Mouse (Mus musculus) limb, embryonic 10.5 days (tissue): ENCODE measurements around the gene Slc9a9. TPM values are rescaled to one million over a fixed set of nuclear protein-coding genes. Genes with fewer than 3 reads are reported as not detected.

ENCODE experiments used
- DNase-seq: peaks from one replicate; pipeline ENCODE4 v3.0.0-alpha.2; 2017; ENCODE audit warnings: low spot score
- H3K27ac ChIP-seq: fragments of 300-500 bp; sonication (generic); 2 replicates; pipeline ENCODE4 v1.5.1; 2016; ENCODE audit warnings: mild to moderate bottlenecking
- H3K27me3 ChIP-seq: fragments of 300-500 bp; sonication (generic); 2 replicates; pipeline ENCODE4 v1.6.1; 2016; ENCODE audit warnings: low read depth, mild to moderate bottlenecking; ENCODE audit not compliant: poor library complexity, severe bottlenecking
- H3K36me3 ChIP-seq: fragments of 300-500 bp; sonication (generic); 2 replicates; pipeline ENCODE4 v1.6.1; 2016; ENCODE audit warnings: mild to moderate bottlenecking, moderate library complexity
- H3K4me1 ChIP-seq: fragments of 300-500 bp; sonication (generic); 2 replicates; pipeline ENCODE4 v1.6.1; 2016
- H3K4me3 ChIP-seq: fragments of 300-500 bp; sonication (generic); 2 replicates; pipeline ENCODE4 v1.5.1; 2016; ENCODE audit warnings: mild to moderate bottlenecking, moderate library complexity
- H3K9me3 ChIP-seq: fragments of 300-500 bp; sonication (generic); replicated peaks from 2 replicates; pipeline ENCODE4 v1.6.1; 2016; ENCODE audit warnings: mild to moderate bottlenecking
- WGBS: fragments of 180-500 bp; shearing (Covaris S2); methylation state at CpG from one replicate; pipeline ENCODE4 v1.1.7; 2016; 5-methylcytosine and 5-hydroxymethylcytosine counted together
- polyA plus RNA-seq: library from polyadenylated mRNA; unstranded; fragments of >200 nt; fragmentation: Nextera tagmentation; extraction: Ambion mirVana; gene quantifications from 2 replicates; pipeline ENCODE4 v1.2.1, GENCODE M21; 2016

Gene Slc9a9
- polyA plus RNA-seq, 1 experiment from 2014 or later, result 1.5 TPM

DNA sequence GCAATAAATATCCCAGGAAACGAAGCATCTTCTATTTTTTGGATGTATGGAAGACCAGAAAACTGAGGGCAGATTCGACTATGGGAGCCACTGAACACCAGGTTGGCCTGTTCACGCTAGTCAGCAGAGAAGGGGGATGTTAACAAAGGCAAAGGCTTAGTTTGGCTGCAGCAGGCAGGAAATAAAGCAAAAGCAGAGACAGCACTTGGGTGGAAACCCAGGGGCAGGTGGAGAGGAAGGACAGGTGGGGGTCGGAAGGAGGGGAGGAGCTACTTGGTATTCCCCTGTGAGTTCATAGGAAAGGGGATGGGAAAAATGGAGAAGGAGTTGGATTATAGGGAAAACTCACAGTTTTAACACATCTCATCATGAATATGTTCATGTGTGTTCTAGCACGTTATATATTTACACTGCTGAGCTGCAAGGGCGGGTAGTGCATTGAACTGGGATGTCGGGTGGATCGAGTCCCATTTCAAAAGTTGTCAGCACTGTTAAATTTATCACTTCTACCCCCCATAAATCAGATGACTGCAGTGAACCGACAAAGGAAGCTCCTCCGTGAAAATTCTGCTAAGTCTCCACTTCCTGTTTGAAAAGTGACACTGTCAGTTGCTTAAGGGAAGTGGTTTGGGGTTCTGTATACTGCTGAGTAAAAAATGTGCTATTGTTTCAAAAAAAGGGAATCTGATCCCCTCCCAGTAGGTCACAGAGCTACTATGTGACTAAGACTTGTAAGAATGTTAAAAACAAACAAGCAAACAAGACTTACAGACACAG lies 21.8 kb downstream of the Slc9a9 start:
- H3K36me3 ChIP-seq, result no peaks in the 10 kb centered on the region
- 50% methylated on average over 10 of the region's 10 CpGs for WGBS
- no peak overlapping the region for H3K27ac ChIP-seq
- H3K27me3 ChIP-seq, result no peaks in the 10 kb centered on the region
- no peak for DNase-seq
- no peak overlapping the region for H3K4me3 ChIP-seq
- no peaks in the 10 kb centered on the region for H3K9me3 ChIP-seq
- peaks cover 11% of the 10 kb centered on the region for H3K4me1 ChIP-seq

DNA sequence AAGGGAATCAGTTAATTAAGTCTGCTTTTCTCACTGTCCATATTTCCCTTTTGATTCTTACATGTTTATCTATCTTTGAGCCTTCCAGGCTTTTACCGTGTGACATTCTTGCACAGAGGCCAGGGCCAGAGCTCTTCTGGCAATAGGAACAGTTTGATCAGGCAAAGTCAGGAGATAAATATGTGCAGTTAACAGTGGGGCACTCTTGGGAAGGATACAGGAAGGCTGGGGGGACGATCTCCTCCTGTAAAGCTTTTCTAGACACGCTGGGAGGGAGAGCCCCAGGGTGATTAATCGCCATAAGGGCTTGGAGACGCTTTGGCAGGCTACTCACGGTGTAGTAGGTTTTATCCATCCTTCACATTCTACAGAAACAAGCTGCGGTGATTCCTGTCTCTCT lies 22.4 kb downstream of the Slc9a9 start:
- WGBS, result 36% methylated on average over 7 of the region's 7 CpGs

DNA sequence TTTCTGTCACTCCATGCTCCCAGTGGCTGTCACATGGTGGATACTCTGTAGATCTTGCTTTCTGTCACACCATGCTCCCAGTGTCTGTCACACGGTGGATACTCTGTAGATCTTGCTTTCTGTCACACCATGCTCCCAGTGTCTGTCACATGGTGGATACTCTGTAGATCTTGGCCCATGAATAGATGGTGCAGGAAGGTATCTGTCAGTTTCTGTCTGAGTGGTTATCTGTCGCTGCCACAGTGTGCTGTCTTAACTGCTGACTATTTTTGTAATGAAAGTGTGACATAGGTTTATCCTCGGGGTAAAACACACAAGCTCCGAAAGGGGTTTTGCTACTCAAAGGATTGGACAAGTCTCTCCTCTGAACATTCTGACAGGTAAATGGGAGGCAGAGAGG lies 24.5 kb downstream of the Slc9a9 start:
- H3K9me3 ChIP-seq, result no peaks in the 10 kb centered on the region
- H3K36me3 ChIP-seq, result no peaks in the 10 kb centered on the region
- 87% methylated on average over 4 of the region's 4 CpGs for WGBS
- no peak overlapping the region for H3K27ac ChIP-seq
- no peaks in the 10 kb centered on the region for H3K27me3 ChIP-seq
- H3K4me3 ChIP-seq, result no peak overlapping the region
- DNase-seq, result no peak
- peaks cover 11% of the 10 kb centered on the region for H3K4me1 ChIP-seq

More for the DNA sequence above, 22.4 kb downstream of the Slc9a9 start:
- Histone ChIP-seq H3K9me3 (no peaks in the 10 kb centered on the region), H3K27me3 (no peaks in the 10 kb centered on the region), H3K4me1 (peaks cover 11% of the 10 kb centered on the region), H3K36me3 (no peaks in the 10 kb centered on the region), H3K4me3 (no peak overlapping the region), H3K27ac (no peak overlapping the region)
- DNase-seq, result no peak

DNA sequence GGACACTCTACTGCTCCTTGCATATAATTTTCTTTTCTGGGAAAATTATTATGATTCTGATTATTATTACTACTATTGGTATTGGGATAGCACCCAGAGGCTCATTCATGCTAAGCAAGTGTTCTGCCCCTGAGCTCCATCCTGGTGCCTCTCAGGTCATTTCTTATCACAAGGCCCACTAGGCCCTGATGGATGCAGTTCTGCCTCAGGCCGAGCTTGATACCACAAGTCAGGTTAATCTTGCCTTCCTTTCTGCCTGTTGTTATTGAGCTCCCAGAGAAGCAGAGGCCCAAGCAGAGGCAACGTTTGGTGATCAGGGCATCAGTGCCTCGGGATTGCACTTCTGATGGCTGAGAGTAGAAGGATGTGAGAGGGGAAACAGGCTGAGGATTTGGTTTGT lies 25.3 kb downstream of the Slc9a9 start:
- no peak overlapping the region for H3K4me3 ChIP-seq
- no peaks in the 10 kb centered on the region for H3K27me3 ChIP-seq
- no peak overlapping the region for H3K27ac ChIP-seq
- H3K36me3 ChIP-seq, result no peaks in the 10 kb centered on the region
- H3K9me3 ChIP-seq, result no peaks in the 10 kb centered on the region
- no peak for DNase-seq
- peaks cover 11% of the 10 kb centered on the region for H3K4me1 ChIP-seq
- 81% methylated on average over 3 of the region's 3 CpGs for WGBS

DNA sequence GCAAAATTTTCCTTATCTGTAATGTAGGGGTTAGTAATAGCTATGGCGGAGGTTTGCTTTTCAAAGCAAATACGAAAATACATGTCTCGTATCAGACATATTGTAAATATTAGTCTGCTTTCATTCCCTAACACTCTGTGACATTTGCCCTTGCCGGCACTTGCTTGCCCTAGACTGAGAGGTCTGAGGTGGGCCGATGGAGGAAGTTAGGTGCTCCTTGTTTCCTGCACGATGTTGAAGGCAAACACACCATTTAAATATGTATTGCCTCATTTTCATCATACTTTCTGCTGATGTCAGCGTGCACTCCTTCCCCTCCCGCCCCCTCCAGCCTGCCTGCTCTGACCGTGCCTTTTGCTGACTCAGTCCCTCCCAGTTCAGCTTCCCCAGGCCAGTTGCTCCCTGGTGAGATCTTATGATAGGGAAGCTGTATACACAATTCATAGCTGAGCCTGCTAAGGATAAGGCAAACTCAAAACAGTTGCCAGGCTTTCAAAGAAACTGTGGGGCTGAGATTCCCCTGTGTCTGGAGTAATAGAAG lies 26.9 kb downstream of the Slc9a9 start:
- DNase-seq, result no peak
- no peak overlapping the region for H3K27ac ChIP-seq
- 84% methylated on average over 9 of the region's 9 CpGs for WGBS

DNA sequence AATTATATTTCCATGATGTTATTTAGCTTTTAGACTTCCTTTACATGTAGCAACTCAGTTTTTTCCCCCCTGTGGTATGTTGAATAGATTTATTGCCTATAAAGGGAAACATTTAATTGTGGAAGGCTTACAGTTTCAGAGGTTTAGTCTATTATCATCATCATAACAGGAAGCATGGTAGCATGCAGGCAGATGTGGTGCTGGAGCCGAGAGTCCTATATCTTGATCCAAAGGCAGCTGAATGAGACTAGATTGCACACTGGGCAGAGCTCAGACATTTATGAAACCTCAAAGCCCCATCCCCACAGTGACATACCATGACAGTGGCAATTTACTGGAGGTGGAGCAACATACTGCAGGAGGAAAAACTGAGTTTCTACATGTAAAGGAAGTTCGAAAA lies 28.5 kb downstream of the Slc9a9 start:
- no peaks in the 10 kb centered on the region for H3K36me3 ChIP-seq
- WGBS, result 85% methylated on average over 2 of the region's 2 CpGs
- 0 out of 2 replicates have a peak, but pooled peaks cover 5% of the 10 kb centered on the region for H3K4me1 ChIP-seq

More for the DNA sequence above, 26.9 kb downstream of the Slc9a9 start:
- Histone ChIP-seq H3K36me3 (no peaks in the 10 kb centered on the region), H3K4me3 (no peak overlapping the region), H3K27me3 (no peaks in the 10 kb centered on the region), H3K9me3 (no peaks in the 10 kb centered on the region), H3K4me1 (peaks cover 7% of the 10 kb centered on the region)

DNA sequence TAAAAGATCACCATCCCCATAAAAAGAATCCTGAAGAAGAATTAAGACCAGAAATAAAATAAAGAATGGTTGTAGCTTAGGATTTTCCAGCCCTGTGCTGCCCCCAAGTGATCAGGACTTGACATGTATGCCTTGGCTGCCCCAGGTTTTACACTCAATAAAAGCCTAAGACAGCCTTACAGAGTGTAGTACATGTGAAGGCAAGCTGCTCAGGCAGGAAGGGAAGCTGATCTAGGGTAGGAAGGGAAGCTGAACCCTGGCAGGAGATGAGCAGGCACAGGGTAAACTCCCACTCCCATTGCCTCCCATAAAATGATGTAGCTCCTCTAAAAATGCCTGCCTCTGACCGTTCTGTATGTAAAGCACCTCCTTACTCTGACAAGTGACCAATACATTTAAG lies 30.8 kb downstream of the Slc9a9 start:
- Histone ChIP-seq H3K4me1 (0 out of 2 replicates have a peak, but pooled peaks cover 5% of the 10 kb centered on the region), H3K27ac (no peak overlapping the region), H3K27me3 (no peaks in the 10 kb centered on the region), H3K4me3 (no peak overlapping the region), H3K9me3 (no peaks in the 10 kb centered on the region), H3K36me3 (no peaks in the 10 kb centered on the region)
- WGBS, result 87% methylated on average over 1 of the region's 1 CpGs
- DNase-seq, result no peak

More for the DNA sequence above, 28.5 kb downstream of the Slc9a9 start:
- Histone ChIP-seq H3K4me3 (no peak overlapping the region), H3K9me3 (no peaks in the 10 kb centered on the region), H3K27me3 (no peaks in the 10 kb centered on the region), H3K27ac (no peak overlapping the region)
- no peak for DNase-seq

DNA sequence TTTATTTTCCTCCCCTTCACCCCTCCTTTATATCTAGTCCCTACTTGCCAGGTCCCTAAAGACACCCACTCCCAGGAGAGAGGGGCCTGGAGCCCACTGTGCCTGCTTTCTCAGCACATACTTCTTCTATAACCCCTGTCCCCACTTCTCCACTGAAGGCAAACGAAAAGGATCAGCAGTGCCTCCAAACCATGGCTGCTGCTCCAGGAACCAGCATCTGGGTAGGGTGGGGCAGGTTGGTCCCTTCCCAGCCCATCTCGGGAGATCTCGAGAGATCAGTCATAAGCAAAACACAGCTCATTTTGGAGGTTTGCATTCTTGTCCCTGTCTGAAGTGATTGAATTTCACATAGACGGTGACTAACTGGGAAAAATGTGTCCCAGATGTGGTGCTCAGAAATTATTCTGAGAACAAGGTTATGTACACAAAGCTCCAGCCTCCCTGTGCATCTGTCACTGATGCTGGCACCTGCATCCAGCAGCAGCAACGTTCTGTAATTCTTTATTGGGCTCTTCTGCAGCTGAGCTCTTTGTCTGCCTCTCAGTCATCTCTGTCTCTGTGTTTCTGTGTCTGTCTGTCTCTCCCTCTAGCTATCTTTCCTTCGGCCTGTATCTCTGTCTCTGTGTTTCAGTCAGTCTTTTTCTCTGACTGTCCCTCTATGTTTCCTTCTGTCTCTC lies 31.6 kb downstream of the Slc9a9 start:
- Histone ChIP-seq H3K4me1 (0 out of 2 replicates have a peak, but pooled peaks cover 5% of the 10 kb centered on the region), H3K27me3 (no peaks in the 10 kb centered on the region), H3K4me3 (no peak overlapping the region), H3K27ac (no peak overlapping the region), H3K9me3 (no peaks in the 10 kb centered on the region), H3K36me3 (no peaks in the 10 kb centered on the region)
- no peak for DNase-seq
- 62% methylated on average over 6 of the region's 6 CpGs for WGBS

DNA sequence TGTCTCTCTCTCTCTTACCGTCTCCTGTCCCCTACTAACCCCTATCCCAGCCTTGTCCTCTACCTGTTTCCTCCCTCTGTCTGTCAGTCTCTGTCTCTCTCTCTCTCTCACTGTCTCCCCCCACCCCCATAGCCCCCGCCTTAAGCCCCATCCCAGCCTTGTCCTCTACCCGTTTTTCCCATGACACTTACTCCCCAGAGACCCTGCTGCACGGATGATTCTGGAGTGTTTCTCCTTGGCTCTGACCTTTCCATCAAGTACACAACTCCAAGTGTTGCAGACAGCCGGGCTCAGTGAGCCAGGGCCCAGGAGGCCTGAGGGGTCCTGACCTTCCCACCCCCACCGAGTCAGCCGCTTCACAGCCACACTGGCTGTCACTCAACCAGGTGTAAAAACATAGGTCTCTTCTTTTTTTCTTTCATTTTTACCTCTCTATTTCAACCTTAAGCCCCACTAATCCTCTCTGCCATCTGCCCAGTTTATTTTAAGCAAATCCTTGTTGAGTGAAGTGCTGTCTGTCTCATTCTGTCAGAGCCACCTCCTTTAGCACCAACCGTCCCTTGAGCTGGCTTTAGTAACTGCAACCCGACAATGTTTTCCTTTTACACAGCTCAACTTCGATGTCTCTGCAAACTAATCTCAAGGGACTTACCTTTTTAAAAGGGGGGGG lies 32.4 kb downstream of the Slc9a9 start:
- no peaks in the 10 kb centered on the region for H3K36me3 ChIP-seq
- H3K27me3 ChIP-seq, result no peaks in the 10 kb centered on the region
- H3K9me3 ChIP-seq, result no peaks in the 10 kb centered on the region
- no peak overlapping the region for H3K27ac ChIP-seq
- 51% methylated on average over 10 of the region's 10 CpGs for WGBS
- DNase-seq, result no peak
- 0 out of 2 replicates have a peak, but pooled peaks cover 5% of the 10 kb centered on the region for H3K4me1 ChIP-seq
- H3K4me3 ChIP-seq, result no peak overlapping the region

DNA sequence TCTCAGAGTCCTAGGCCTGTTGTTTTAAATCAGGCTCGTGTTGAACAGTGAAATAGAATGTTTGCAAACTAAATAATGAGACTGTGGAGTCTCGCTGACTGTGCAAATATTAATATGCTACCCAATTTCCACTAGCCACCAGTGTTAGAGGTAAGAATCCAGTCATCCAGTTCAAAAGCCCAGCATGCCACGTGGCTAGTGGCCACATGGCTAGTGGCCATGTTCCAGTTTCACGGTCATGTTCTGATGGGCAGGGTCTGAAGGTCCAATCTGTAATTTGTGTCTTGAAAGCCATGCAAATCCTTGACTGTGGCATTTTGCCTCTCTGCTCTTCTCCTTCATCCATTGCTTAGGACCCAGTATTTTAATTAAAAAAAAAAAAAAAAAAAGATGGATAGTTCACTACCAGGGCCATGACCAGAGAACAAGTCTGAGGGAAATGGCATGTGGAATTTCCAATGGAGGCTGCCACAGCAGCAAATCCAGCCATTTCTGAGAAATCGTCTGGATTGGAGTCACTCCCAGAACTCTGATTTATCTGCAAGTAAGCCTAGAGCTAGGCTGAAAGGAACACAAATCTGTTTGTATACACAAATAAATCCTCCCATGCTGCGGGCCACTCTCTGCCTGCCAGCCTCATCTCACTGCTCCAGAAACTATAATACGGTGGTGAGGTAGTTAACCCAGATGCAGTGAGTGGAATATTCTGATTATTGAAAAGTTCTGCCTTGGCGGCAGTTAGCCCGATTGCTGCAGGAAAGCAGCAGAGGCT lies 35.5 kb downstream of the Slc9a9 start:
- Histone ChIP-seq H3K4me3 (no peak overlapping the region), H3K4me1 (0 out of 2 replicates have a peak, but pooled peaks cover 5% of the 10 kb centered on the region), H3K9me3 (no peaks in the 10 kb centered on the region), H3K27me3 (no peaks in the 10 kb centered on the region), H3K36me3 (no peaks in the 10 kb centered on the region), H3K27ac (no peak overlapping the region)
- WGBS, result 87% methylated on average over 9 of the region's 9 CpGs
- DNase-seq, result no peak

DNA sequence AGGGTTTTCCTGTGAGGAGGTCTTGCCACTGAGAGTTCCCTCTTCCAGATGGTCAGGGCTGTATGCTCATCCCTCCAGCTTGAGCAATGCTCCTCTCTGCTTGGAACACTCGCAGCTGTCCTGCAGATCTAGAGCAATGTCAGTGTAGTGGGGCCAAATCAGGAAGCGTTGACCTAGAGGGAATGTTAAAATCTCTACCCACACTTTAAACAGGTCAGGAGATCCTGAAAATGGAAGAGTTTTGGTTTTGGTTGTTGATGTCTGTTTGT lies 36.0 kb downstream of the Slc9a9 start:
- 91% methylated on average over 2 of the region's 2 CpGs for WGBS
- 0 out of 2 replicates have a peak, but pooled peaks cover 5% of the 10 kb centered on the region for H3K4me1 ChIP-seq

DNA sequence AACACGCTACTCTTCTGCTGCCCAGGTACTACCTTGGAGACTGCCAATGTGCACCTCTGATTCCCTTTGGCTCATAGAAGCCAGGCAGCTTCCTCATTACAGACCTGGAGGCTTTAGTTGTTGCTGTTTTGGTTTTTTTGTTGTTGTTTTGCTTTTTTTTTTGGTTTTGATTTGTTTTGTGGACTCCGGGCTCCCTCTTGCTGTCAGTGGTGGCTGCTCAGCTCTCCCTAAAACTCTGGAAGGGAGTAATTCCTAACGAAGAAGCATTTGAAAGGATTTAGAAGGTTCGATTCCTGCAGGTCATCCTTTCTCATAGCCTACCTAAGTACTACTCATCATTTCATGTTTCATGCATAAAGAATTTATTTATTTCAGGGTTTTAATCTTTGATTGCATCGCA lies 42.4 kb downstream of the Slc9a9 start:
- Histone ChIP-seq H3K4me3 (no peak overlapping the region), H3K27me3 (no peaks in the 10 kb centered on the region), H3K9me3 (no peaks in the 10 kb centered on the region), H3K27ac (no peak overlapping the region), H3K36me3 (no peaks in the 10 kb centered on the region), H3K4me1 (no peaks in the 10 kb centered on the region)
- 95% methylated on average over 5 of the region's 5 CpGs for WGBS
- DNase-seq, result no peak

More for the DNA sequence above, 36.0 kb downstream of the Slc9a9 start:
- no peak for DNase-seq
- Histone ChIP-seq H3K27me3 (no peaks in the 10 kb centered on the region), H3K9me3 (no peaks in the 10 kb centered on the region), H3K36me3 (no peaks in the 10 kb centered on the region), H3K27ac (no peak overlapping the region), H3K4me3 (no peak overlapping the region)
